Mouse (Mus musculus): Measurements from ENCODE around the gene Hamp2.

GRCm38 (mm10) chr7:30962862-30963261 lies 38.4 kb upstream of the Hamp2 start:
- TF ChIP-seq CTCF (IDR thresholded peaks at IDR 0.05; ENCODE audit: low read depth) (no peak), EP300 (IDR thresholded peaks at IDR 0.05; ENCODE audit: low read depth) (no peak)
